Mouse (Mus musculus) E14TG2a.4 (cell line): ENCODE measurements around the gene Hnrnpl.

ENCODE experiments used
- H3K27me3 ChIP-seq: 2 replicates; pipeline ENCODE4 v1.6.1; 2014; ENCODE audit warnings: low read length, control low read depth; ENCODE audit not compliant: insufficient read depth
- H3K36me3 ChIP-seq: 2 replicates; pipeline ENCODE4 v1.6.1; 2014; ENCODE audit warnings: low read length, control low read depth; ENCODE audit not compliant: insufficient read depth
- H3K4me1 ChIP-seq: replicated peaks from 2 replicates; pipeline ENCODE4 v1.6.1; 2014; ENCODE audit warnings: low read depth, low read length, control low read depth
- H3K4me3 ChIP-seq: replicated peaks from 2 replicates; pipeline ENCODE4 v1.5.1; 2014; ENCODE audit warnings: mild to moderate bottlenecking, low read length
- H3K9me3 ChIP-seq: 2 replicates; pipeline ENCODE4 v1.6.1; 2014; ENCODE audit warnings: low read length, control low read depth
- CTCF ChIP-seq: conservative IDR thresholded peaks from 2 replicates; pipeline ENCODE4 v1.5.1; 2014; ENCODE audit warnings: low read length
- NANOG ChIP-seq: IDR thresholded peaks from 2 replicates; pipeline ENCODE4 v1.6.1; 2014; ENCODE audit warnings: borderline replicate concordance, low read length, mixed read lengths
- POU5F1 ChIP-seq: IDR thresholded peaks from 2 replicates; pipeline ENCODE4 v1.6.1; 2014; ENCODE audit warnings: low read length, borderline replicate concordance

Gene Hnrnpl

GRCm38 (mm10) chr7:28794496-28794895, 13.8 kb upstream of the Hnrnpl start:
- H3K4me3 ChIP-seq = 0 out of 2 replicates have a peak overlapping the region, but pooled peaks have one; percentile 17
- peaks cover 74% of the 10 kb centered on the region for H3K4me1 ChIP-seq
- H3K9me3 ChIP-seq = no peaks in the 10 kb centered on the region
- TF ChIP-seq NANOG (no peak), POU5F1 (no peak), CTCF (no peak)
- no peaks in the 10 kb centered on the region for H3K27me3 ChIP-seq
- peaks cover 24% of the 10 kb centered on the region for H3K36me3 ChIP-seq

- Histone ChIP-seq H3K36me3 (peaks cover 35% of the 10 kb centered on the region), H3K9me3 (no peaks in the 10 kb centered on the region), H3K27me3 (no peaks in the 10 kb centered on the region), H3K4me3 (peak overlapping the region; percentile 84), H3K4me1 (peaks cover 74% of the 10 kb centered on the region)
- TF ChIP-seq POU5F1 (no peak), CTCF (no peak)
These were observed 12.5 kb upstream of the Hnrnpl start for GRCm38 (mm10) chr7:28795832-28796231.

GRCm38 (mm10) chr7:28796562-28796975, 11.8 kb upstream of the Hnrnpl start:
- Histone ChIP-seq H3K4me1 (peaks cover 74% of the 10 kb centered on the region), H3K4me3 (peak overlapping the region; percentile 84), H3K27me3 (no peaks in the 10 kb centered on the region), H3K9me3 (no peaks in the 10 kb centered on the region), H3K36me3 (peaks cover 35% of the 10 kb centered on the region)
- TF ChIP-seq CTCF = no peak; the same call in 1 of the 2 replicates
- no peak for TF ChIP-seq NANOG
- TF ChIP-seq POU5F1 = no peak

GRCm38 (mm10) chr7:28799994-28800393, 8.3 kb upstream of the Hnrnpl start:
- H3K36me3 ChIP-seq = peaks cover 35% of the 10 kb centered on the region
- H3K27me3 ChIP-seq = no peaks in the 10 kb centered on the region
- H3K4me1 ChIP-seq = peaks cover 84% of the 10 kb centered on the region
- H3K4me3 ChIP-seq = no peak overlapping the region
- TF ChIP-seq NANOG (no peak), POU5F1 (no peak), CTCF (no peak)
- no peaks in the 10 kb centered on the region for H3K9me3 ChIP-seq

GRCm38 (mm10) chr7:28801451-28801850, 6.9 kb upstream of the Hnrnpl start:
- TF ChIP-seq NANOG (no peak), POU5F1 (no peak), CTCF (no peak)
- no peaks in the 10 kb centered on the region for H3K9me3 ChIP-seq
- no peaks in the 10 kb centered on the region for H3K27me3 ChIP-seq
- H3K36me3 ChIP-seq = peaks cover 35% of the 10 kb centered on the region
- peaks cover 85% of the 10 kb centered on the region for H3K4me1 ChIP-seq
- peak overlapping the region; percentile 68; the same call in 1 of the 2 replicates for H3K4me3 ChIP-seq

GRCm38 (mm10) chr7:28801901-28802670, 6.3 kb upstream of the Hnrnpl start:
- Histone ChIP-seq H3K4me3 (peak overlapping the region; percentile 68), H3K36me3 (peaks cover 32% of the 10 kb centered on the region), H3K27me3 (no peaks in the 10 kb centered on the region), H3K9me3 (no peaks in the 10 kb centered on the region), H3K4me1 (peaks cover 80% of the 10 kb centered on the region)
- no peak for TF ChIP-seq POU5F1
- TF ChIP-seq CTCF = no peak
- TF ChIP-seq NANOG = no peak

- TF ChIP-seq POU5F1 (no peak), CTCF (no peak), NANOG (no peak)
- Histone ChIP-seq H3K27me3 (no peaks in the 10 kb centered on the region), H3K36me3 (peaks cover 26% of the 10 kb centered on the region), H3K4me1 (peaks cover 78% of the 10 kb centered on the region), H3K9me3 (no peaks in the 10 kb centered on the region), H3K4me3 (peak overlapping the region; percentile 68)
These were observed 5.3 kb upstream of the Hnrnpl start for GRCm38 (mm10) chr7:28802846-28803588.

GRCm38 (mm10) chr7:28803756-28804155, 4.6 kb upstream of the Hnrnpl start:
- Histone ChIP-seq H3K4me1 (peaks cover 74% of the 10 kb centered on the region), H3K4me3 (no peak overlapping the region; the same call in 1 of the 2 replicates), H3K36me3 (peaks cover 18% of the 10 kb centered on the region), H3K27me3 (no peaks in the 10 kb centered on the region), H3K9me3 (no peaks in the 10 kb centered on the region)
- TF ChIP-seq NANOG (no peak), POU5F1 (no peak), CTCF (no peak)
